Mouse (Mus musculus): ENCODE results near the gene Wtap. TPM values are rescaled to one million over a fixed set of nuclear protein-coding genes. Genes with fewer than 3 reads are reported as not detected.
"Not testable (repeated sequence)": the region's sequence is repeated elsewhere in the genome, so short reads cannot be mapped to it uniquely, and the experiment has no call there.

Gene Wtap
- polyA plus RNA-seq, 1 experiment from 2014 or later = 152 TPM

DNA sequence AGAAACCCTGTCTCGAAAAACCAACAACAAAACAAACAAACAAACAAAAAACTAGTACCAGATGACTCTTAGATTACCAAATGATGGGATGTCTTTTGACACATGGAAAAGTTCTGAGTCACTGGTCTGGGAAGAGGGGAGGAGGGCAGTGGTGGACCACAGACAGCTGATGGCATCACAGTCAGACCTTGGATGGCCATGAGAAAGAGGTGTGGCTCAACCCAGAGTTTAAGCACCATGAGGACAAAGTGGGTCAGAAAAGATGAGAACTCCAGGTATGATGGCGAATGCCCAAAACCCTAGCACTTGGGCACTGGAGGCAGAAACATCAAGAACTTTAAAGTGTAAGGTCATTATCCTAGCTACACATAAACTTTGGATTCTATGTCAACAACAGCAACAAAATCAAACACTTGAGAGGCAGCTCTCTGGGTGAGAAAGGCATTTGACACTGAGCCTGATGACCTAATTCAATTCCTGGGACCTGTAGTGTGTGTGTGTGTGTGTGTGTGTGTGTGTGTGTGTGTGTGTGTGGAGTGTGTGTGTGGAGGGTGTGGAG lies 56.5 kb downstream of the Wtap start:
- H3K9me3 ChIP-seq = no peaks in the 10 kb centered on the region
- H3K27ac ChIP-seq = no peak overlapping the region
- no peak overlapping the region for H3K4me3 ChIP-seq (replicated peaks)
- no peak for ATAC-seq (ENCODE audit: insufficient number of reproducible peaks, insufficient read depth, low FRiP score, low TSS enrichment, low read depth)
- WGBS = 89% methylated on average over 2 of the region's 2 CpGs
- no peak overlapping the region for H3K4me2 ChIP-seq
- peaks cover 11% of the 10 kb centered on the region for H3K4me1 ChIP-seq (replicated peaks)
- no peaks in the 10 kb centered on the region for H3K27me3 ChIP-seq
- no peak overlapping the region for H3K9ac ChIP-seq (replicated peaks)
- H3K36me3 ChIP-seq = peaks cover 5% of the 10 kb centered on the region

DNA sequence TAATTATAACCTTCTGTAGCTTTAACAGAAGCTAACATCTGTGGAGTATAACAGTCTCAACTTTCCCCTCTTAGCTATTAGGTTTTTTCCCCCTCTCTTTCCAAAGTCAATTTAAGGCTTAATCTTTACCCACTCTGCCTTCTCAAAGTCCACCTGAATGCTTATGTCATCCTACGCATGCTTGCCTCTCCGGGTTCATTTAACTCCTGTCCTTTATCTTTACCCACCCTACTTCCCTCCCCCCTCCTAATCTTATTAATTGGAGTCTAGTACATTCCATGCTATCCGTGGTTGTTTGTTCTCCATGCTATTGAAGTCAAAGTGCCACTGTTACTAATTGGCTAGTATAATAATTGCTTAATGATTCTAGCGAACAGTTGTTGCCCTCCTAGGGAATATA lies 58.2 kb downstream of the Wtap start:
- H3K9ac ChIP-seq (replicated peaks) = no peak overlapping the region
- H3K4me3 ChIP-seq (replicated peaks) = no peak overlapping the region
- no peaks in the 10 kb centered on the region for H3K9me3 ChIP-seq
- 66% methylated on average over 4 of the region's 4 CpGs for WGBS
- H3K4me1 ChIP-seq (replicated peaks) = peaks cover 9% of the 10 kb centered on the region
- no peaks in the 10 kb centered on the region for H3K27me3 ChIP-seq
- H3K36me3 ChIP-seq = no peaks in the 10 kb centered on the region
- H3K4me2 ChIP-seq = no peak overlapping the region
- no peak overlapping the region for H3K27ac ChIP-seq
- no peak for ATAC-seq (ENCODE audit: insufficient number of reproducible peaks, insufficient read depth, low FRiP score, low TSS enrichment, low read depth)

- not testable (repeated sequence) for H3K27ac ChIP-seq; H3K4me3 ChIP-seq (replicated peaks); H3K4me2 ChIP-seq; H3K27me3 ChIP-seq; H3K9me3 ChIP-seq; ATAC-seq (ENCODE audit: insufficient number of reproducible peaks, insufficient read depth, low FRiP score, low TSS enrichment, low read depth); H3K4me1 ChIP-seq (replicated peaks); H3K9ac ChIP-seq (replicated peaks)
- 84% methylated on average over 5 of the region's 5 CpGs for WGBS
- peaks cover 11% of the 10 kb centered on the region for H3K36me3 ChIP-seq
These were observed 62.4 kb downstream of the Wtap start for GRCm38 (mm10) chr17:12931576-12931975.

DNA sequence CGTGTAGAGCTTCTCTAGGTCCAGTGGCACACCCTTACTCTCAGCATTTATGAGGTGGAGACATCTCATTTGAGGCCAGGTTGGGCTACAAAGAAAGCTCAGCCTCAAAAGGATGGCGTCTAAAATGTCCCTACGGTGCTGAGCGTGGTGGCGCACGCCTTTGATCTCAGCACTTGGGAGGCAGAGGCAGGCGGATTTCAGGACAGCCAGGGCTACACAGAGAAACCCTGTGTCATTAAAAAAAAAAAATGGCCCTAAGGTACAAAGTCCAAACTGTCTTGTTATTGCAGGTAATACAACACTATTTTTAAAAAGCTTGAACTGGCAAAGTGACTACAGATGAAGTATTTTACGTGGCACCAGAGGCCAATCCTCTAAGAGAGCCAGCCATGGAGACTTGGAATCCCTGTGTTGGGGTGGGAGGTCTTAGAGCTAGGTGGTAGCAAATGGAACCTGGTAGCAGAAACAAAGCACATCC lies 68.2 kb downstream of the Wtap start:
- no peak overlapping the region for H3K9ac ChIP-seq (replicated peaks)
- no peak overlapping the region for H3K27ac ChIP-seq
- WGBS = 92% methylated on average over 8 of the region's 8 CpGs
- no peaks in the 10 kb centered on the region for H3K4me1 ChIP-seq (replicated peaks)
- H3K36me3 ChIP-seq = peaks cover 66% of the 10 kb centered on the region
- no peak for ATAC-seq (ENCODE audit: insufficient number of reproducible peaks, insufficient read depth, low FRiP score, low TSS enrichment, low read depth)
- no peaks in the 10 kb centered on the region for H3K9me3 ChIP-seq
- H3K4me2 ChIP-seq = no peak overlapping the region
- no peaks in the 10 kb centered on the region for H3K27me3 ChIP-seq
- H3K4me3 ChIP-seq (replicated peaks) = no peak overlapping the region

- Histone ChIP-seq H3K36me3 (peaks cover 74% of the 10 kb centered on the region), H3K9ac (replicated peaks) (no peak overlapping the region), H3K9me3 (no peaks in the 10 kb centered on the region), H3K27me3 (no peaks in the 10 kb centered on the region), H3K4me2 (no peak overlapping the region), H3K4me1 (replicated peaks) (no peaks in the 10 kb centered on the region), H3K4me3 (replicated peaks) (no peak overlapping the region), H3K27ac (no peak overlapping the region)
- ATAC-seq (ENCODE audit: insufficient number of reproducible peaks, insufficient read depth, low FRiP score, low TSS enrichment, low read depth) = no peak
- 95% methylated on average over 3 of the region's 3 CpGs for WGBS
These were observed 69.0 kb downstream of the Wtap start for GRCm38 (mm10) chr17:12925001-12925400.

DNA sequence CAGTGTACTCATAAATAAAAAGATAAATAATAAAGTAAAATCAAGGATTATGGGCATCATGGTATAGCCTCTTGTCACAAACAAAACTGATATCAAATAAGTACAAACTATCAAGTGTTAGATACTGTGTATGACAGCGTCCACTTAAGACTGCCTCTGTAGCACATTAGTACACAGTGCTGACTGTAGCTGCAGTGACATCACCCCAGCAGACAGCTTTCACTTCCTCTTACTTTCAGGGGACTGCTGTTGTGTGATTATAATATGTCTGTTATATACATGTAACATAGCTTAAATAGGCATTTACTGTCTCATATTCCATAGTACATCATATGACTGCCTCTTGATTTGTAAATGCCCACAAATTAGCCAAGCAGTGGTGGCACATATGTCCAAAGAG lies 72.9 kb downstream of the Wtap start:
- Histone ChIP-seq H3K9ac (replicated peaks) (no peak overlapping the region), H3K4me2 (no peak overlapping the region), H3K4me1 (replicated peaks) (no peaks in the 10 kb centered on the region; the same call in none of the 2 replicates), H3K36me3 (peaks cover 76% of the 10 kb centered on the region), H3K9me3 (no peaks in the 10 kb centered on the region), H3K4me3 (replicated peaks) (no peak overlapping the region), H3K27ac (no peak overlapping the region), H3K27me3 (no peaks in the 10 kb centered on the region)
- no peak for ATAC-seq (ENCODE audit: insufficient number of reproducible peaks, insufficient read depth, low FRiP score, low TSS enrichment, low read depth)
- WGBS = 88% methylated on average over 1 of the region's 1 CpGs

Other genes starting within 250 kb of the Wtap start
- 43.1 and 48.1 TPM in 2 replicates for gene Igf2r, start 224.5 kb downstream of the Wtap start, polyA plus RNA-seq (2016; fragmentation: Nextera tagmentation; extraction: Ambion mirVana)
- 0.91 and 2.0 TPM in 2 replicates for gene Mas1, start 126.0 kb downstream of the Wtap start, polyA plus RNA-seq (2016; fragmentation: Nextera tagmentation; extraction: Ambion mirVana)
- 0.18 TPM in 1 of 2 replicates, not detected in the other for gene Mrgprh, start 118.1 kb downstream of the Wtap start, polyA plus RNA-seq (2016; fragmentation: Nextera tagmentation; extraction: Ambion mirVana)
- gene Pnldc1, start 83.9 kb downstream of the Wtap start, polyA plus RNA-seq (2016; fragmentation: Nextera tagmentation; extraction: Ambion mirVana) = 2.9 and 3.6 TPM in 2 replicates
- gene Tcp1, start 78.5 kb downstream of the Wtap start, polyA plus RNA-seq (2016; fragmentation: Nextera tagmentation; extraction: Ambion mirVana) = 497 and 531 TPM in 2 replicates
- gene Mrpl18, start 77.8 kb downstream of the Wtap start, polyA plus RNA-seq (2016; fragmentation: Nextera tagmentation; extraction: Ambion mirVana) = 172 and 174 TPM in 2 replicates
- gene Acat3, start 53.6 kb downstream of the Wtap start, polyA plus RNA-seq (2016; fragmentation: Nextera tagmentation; extraction: Ambion mirVana) = 0.53 and 1.6 TPM in 2 replicates
- gene Acat2, start 33.4 kb downstream of the Wtap start, polyA plus RNA-seq (2016; fragmentation: Nextera tagmentation; extraction: Ambion mirVana) = 285 and 287 TPM in 2 replicates
- gene Sod2, start 12.7 kb upstream of the Wtap start, polyA plus RNA-seq (2016; fragmentation: Nextera tagmentation; extraction: Ambion mirVana) = 94.3 and 95.6 TPM in 2 replicates
- gene Gpr31b, start 58.1 kb upstream of the Wtap start, polyA plus RNA-seq (2016; fragmentation: Nextera tagmentation; extraction: Ambion mirVana) = not detected in 2 replicates
- not detected in 2 replicates for gene Tcp10b, start 66.9 kb upstream of the Wtap start, polyA plus RNA-seq (2016; fragmentation: Nextera tagmentation; extraction: Ambion mirVana)
- gene Unc93a, start 137.6 kb upstream of the Wtap start, polyA plus RNA-seq (2016; fragmentation: Nextera tagmentation; extraction: Ambion mirVana) = not detected in 2 replicates
- not detected in 2 replicates for gene Smok2a, start 227.0 kb upstream of the Wtap start, polyA plus RNA-seq (2016; fragmentation: Nextera tagmentation; extraction: Ambion mirVana)
- not detected in 2 replicates for gene Smok2b, start 236.1 kb upstream of the Wtap start, polyA plus RNA-seq (2016; fragmentation: Nextera tagmentation; extraction: Ambion mirVana)